Mouse (Mus musculus): ENCODE measurements around the gene Lrrc1.

- TF ChIP-seq CTCF (conservative IDR thresholded peaks at IDR 0.05; ENCODE audit: insufficient read depth, insufficient read length, low read depth, low read length) (no peak), POLR2A (IDR thresholded peaks at IDR 0.05; ENCODE audit: low read depth, low read length) (no peak)
Measured at GRCm38 (mm10) chr9:77536832-77537231, 7.8 kb downstream of the Lrrc1 start.

All from kidney, adult 2 months (tissue).